Mouse (Mus musculus) frontal cortex, adult 2 months (tissue): ENCODE data around the gene Smok3c. TPM values are rescaled to one million over a fixed set of nuclear protein-coding genes. Genes with fewer than 3 reads are reported as not detected.
"Not testable (repeated sequence)": the region's sequence is repeated elsewhere in the genome, so short reads cannot be mapped to it uniquely, and the experiment has no call there.

Source experiments
- DNase-seq, 2 experiments: peaks; one replicate each; pipeline ENCODE4 v3.0.0; 2022; ENCODE audit warnings: low spot score in 1 of 2; ENCODE audit errors: extremely low spot score in 1 of 2
- polyA plus RNA-seq: library from polyadenylated mRNA; depleted of rRNA; stranded (reverse); fragments of >200 nt; gene quantifications from 2 replicates; pipeline ENCODE4 v1.2.3, GENCODE M21; 2012; rRNA removed

The Smok3c gene
- polyA plus RNA-seq, 1 experiment: not detected

GRCm38 (mm10) chr5:138092771-138093170 lies 39.8 kb downstream of the Smok3c start:
- DNase-seq: no peak

GRCm38 (mm10) chr5:138094474-138094873 lies 41.5 kb downstream of the Smok3c start:
- no peak for DNase-seq

DNA sequence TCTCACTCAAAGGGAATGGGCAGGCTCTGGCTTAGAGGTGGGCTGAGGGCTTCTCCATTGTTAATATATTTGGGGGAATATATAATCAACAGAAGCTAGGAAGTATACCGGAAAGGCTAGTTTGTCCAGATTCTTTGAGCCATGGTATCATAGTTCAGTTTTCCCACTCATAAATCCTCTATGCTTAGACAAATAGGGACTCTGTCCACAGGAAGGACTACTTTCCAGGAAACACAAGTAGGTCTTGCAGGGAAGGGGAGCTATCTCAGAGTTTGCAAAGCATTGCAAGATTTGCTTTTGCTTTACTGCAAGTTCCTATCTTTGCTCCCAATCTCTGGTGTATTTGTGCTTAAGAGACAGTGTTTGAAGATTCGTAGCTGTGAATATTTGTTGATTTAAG lies 52.0 kb downstream of the Smok3c start:
- DNase-seq: no peak

- DNase-seq: no peak
Measured at GRCm38 (mm10) chr5:138107130-138107529, 54.1 kb downstream of the Smok3c start.

- DNase-seq: not testable (repeated sequence)
Measured at GRCm38 (mm10) chr5:138109847-138110396, 56.9 kb downstream of the Smok3c start.

Other genes with a start within 250 kb of the Smok3c start
- 0.86 and 0.98 TPM in 2 replicates for gene Pilra, start 216.9 kb upstream of the Smok3c start, polyA plus RNA-seq
- gene Pilrb1, start 195.1 kb upstream of the Smok3c start, polyA plus RNA-seq: 0.20 TPM in 1 of 2 replicates, not detected in the other
- 0.08 TPM in 1 of 2 replicates, not detected in the other for gene Pilrb2, start 181.4 kb upstream of the Smok3c start, polyA plus RNA-seq
- gene Cyp3a13, start 131.6 kb upstream of the Smok3c start, polyA plus RNA-seq: 0.97 and 1.2 TPM in 2 replicates
- gene Gjc3, start 90.1 kb upstream of the Smok3c start, polyA plus RNA-seq: 33.9 and 34.0 TPM in 2 replicates
- gene Azgp1, start 71.7 kb upstream of the Smok3c start, polyA plus RNA-seq: 0.36 and 0.54 TPM in 2 replicates
- gene Smok3a, start 31.9 kb upstream of the Smok3c start, polyA plus RNA-seq: not detected in 2 replicates
- not detected in 2 replicates for gene Smok3b, start 31.8 kb upstream of the Smok3c start, polyA plus RNA-seq
- 14.8 and 16.3 TPM in 2 replicates for gene Zkscan1, start 31.9 kb downstream of the Smok3c start, polyA plus RNA-seq
- gene Zscan21, start 63.7 kb downstream of the Smok3c start, polyA plus RNA-seq: 18.0 and 21.2 TPM in 2 replicates
- 3.7 and 6.0 TPM in 2 replicates for gene Zfp113, start 102.5 kb downstream of the Smok3c start, polyA plus RNA-seq
- 126 and 149 TPM in 2 replicates for gene Cops6, start 107.9 kb downstream of the Smok3c start, polyA plus RNA-seq
- 26.1 and 29.6 TPM in 2 replicates for gene Ap4m1, start 118.8 kb downstream of the Smok3c start, polyA plus RNA-seq
- gene Mcm7, start 119.2 kb downstream of the Smok3c start, polyA plus RNA-seq: 28.7 and 30.1 TPM in 2 replicates
- gene Taf6, start 134.3 kb downstream of the Smok3c start, polyA plus RNA-seq: 56.8 and 58.4 TPM in 2 replicates
- gene Cnpy4, start 134.3 kb downstream of the Smok3c start, polyA plus RNA-seq: 16.0 and 16.1 TPM in 2 replicates
- 7.2 and 7.5 TPM in 2 replicates for gene Mblac1, start 141.1 kb downstream of the Smok3c start, polyA plus RNA-seq
- not detected in 2 replicates for gene Nxpe5, start 172.7 kb downstream of the Smok3c start, polyA plus RNA-seq
- 155 and 158 TPM in 2 replicates for gene Lamtor4, start 202.3 kb downstream of the Smok3c start, polyA plus RNA-seq
- 88.8 TPM in 2 replicates for gene BC037034, start 210.8 kb downstream of the Smok3c start, polyA plus RNA-seq
- gene Gal3st4, start 219.6 kb downstream of the Smok3c start, polyA plus RNA-seq: 3.4 and 4.1 TPM in 2 replicates
- 0.14 TPM in 1 of 2 replicates, not detected in the other for gene Gm43720, start 226.8 kb downstream of the Smok3c start, polyA plus RNA-seq
- 10.9 and 11.3 TPM in 2 replicates for gene Gpc2, start 226.8 kb downstream of the Smok3c start, polyA plus RNA-seq
- gene Stag3, start 227.0 kb downstream of the Smok3c start, polyA plus RNA-seq: 5.2 and 5.3 TPM in 2 replicates